Mouse (Mus musculus) myocyte (in vitro differentiated cells): ENCODE results near the gene Lilra6. TPM values are rescaled to one million over a fixed set of nuclear protein-coding genes. Genes with fewer than 3 reads are reported as not detected.
"Not testable (repeated sequence)": the region's sequence is repeated elsewhere in the genome, so short reads cannot be mapped to it uniquely, and the experiment has no call there.

Source experiments
- H3K27me3 ChIP-seq: one replicate; pipeline ENCODE4 v1.6.1; 2011; ENCODE audit not compliant: control insufficient read depth, insufficient read depth, insufficient read length
- H3K36me3 ChIP-seq: one replicate; pipeline ENCODE4 v1.6.1; 2011; ENCODE audit not compliant: control insufficient read depth, insufficient read depth
- H3K4me2 ChIP-seq: one replicate; pipeline ENCODE4 v1.6.1; 2011; ENCODE audit warnings: low read depth, control low read depth
- H3K4me3 ChIP-seq: one replicate; pipeline ENCODE4 v1.5.1; 2011; ENCODE audit warnings: mild to moderate bottlenecking, control low read depth, moderate library complexity
- H3K79me2 ChIP-seq: one replicate; pipeline ENCODE4 v1.6.1; 2011; ENCODE audit not compliant: control insufficient read depth, insufficient read depth
- H3ac ChIP-seq: one replicate; pipeline ENCODE4 v1.6.1; 2011; ENCODE audit not compliant: control insufficient read depth, insufficient read length
- CEBPB ChIP-seq: IDR thresholded peaks from 2 replicates; pipeline ENCODE4 v1.6.1; 2011; ENCODE audit warnings: mild to moderate bottlenecking, moderate library complexity; ENCODE audit not compliant: poor library complexity, insufficient read depth, severe bottlenecking
- E2F4 ChIP-seq: IDR thresholded peaks from one replicate; pipeline ENCODE4 v1.6.1; 2011; ENCODE audit warnings: mild to moderate bottlenecking, control low read depth, moderate library complexity; ENCODE audit not compliant: insufficient read depth
- MAX ChIP-seq: IDR thresholded peaks from one replicate; pipeline ENCODE4 v1.6.1; 2011; ENCODE audit warnings: low read depth, mild to moderate bottlenecking, control low read depth
- MYOD1 ChIP-seq, 3 experiments: IDR thresholded peaks; one replicate each; pipeline ENCODE4 v1.6.1; 2011; ENCODE audit warnings: control low read depth in 2 of 3, low read depth in 2 of 3, mild to moderate bottlenecking in 2 of 3, moderate library complexity in 1 of 3; ENCODE audit not compliant: insufficient read length in 2 of 3, control insufficient read depth in 1 of 3
- MYOG ChIP-seq, 3 experiments: IDR thresholded peaks; one replicate each; pipeline ENCODE4 v1.6.1; 2011; ENCODE audit warnings: control low read depth in 2 of 3, low read depth in 2 of 3, mild to moderate bottlenecking in 2 of 3; ENCODE audit not compliant: insufficient read length in 2 of 3, control insufficient read depth in 1 of 3, insufficient read depth in 1 of 3
- POLR2A ChIP-seq: IDR thresholded peaks from one replicate; pipeline ENCODE4 v1.6.1; 2011; ENCODE audit warnings: low read depth, mild to moderate bottlenecking, control low read depth, moderate library complexity; ENCODE audit not compliant: insufficient read length
- POLR2AphosphoS2 ChIP-seq: IDR thresholded peaks from one replicate; pipeline ENCODE4 v1.6.1; 2011; ENCODE audit warnings: low read depth, control low read depth; ENCODE audit not compliant: insufficient read length
- REST ChIP-seq: IDR thresholded peaks from one replicate; pipeline ENCODE4 v1.6.1; 2011; ENCODE audit warnings: mild to moderate bottlenecking, control low read depth, moderate library complexity; ENCODE audit not compliant: insufficient read depth, insufficient read length
- SRF ChIP-seq: IDR thresholded peaks from one replicate; pipeline ENCODE4 v1.6.1; 2011; ENCODE audit warnings: low read depth; ENCODE audit not compliant: control insufficient read depth, insufficient read length
- TCF12 ChIP-seq: IDR thresholded peaks from one replicate; pipeline ENCODE4 v1.6.1; 2011; ENCODE audit warnings: mild to moderate bottlenecking, control low read depth; ENCODE audit not compliant: poor library complexity, insufficient read depth, severe bottlenecking
- TCF3 ChIP-seq: IDR thresholded peaks from one replicate; pipeline ENCODE4 v1.6.1; 2011; ENCODE audit warnings: low read depth, control low read depth; ENCODE audit not compliant: insufficient read length
- USF1 ChIP-seq: IDR thresholded peaks from one replicate; pipeline ENCODE4 v1.6.1; 2011; ENCODE audit warnings: low read depth, mild to moderate bottlenecking, control low read depth, moderate library complexity
- polyA plus RNA-seq: library from polyadenylated mRNA; unstranded; fragments of >200 nt; fragmentation: generic; extraction: Trizol; gene quantifications from one replicate; pipeline ENCODE4 v1.2.1, GENCODE M21; 2012; ENCODE audit warnings: missing spikeins

Gene Lilra6
- polyA plus RNA-seq, 1 experiment = not detected

DNA sequence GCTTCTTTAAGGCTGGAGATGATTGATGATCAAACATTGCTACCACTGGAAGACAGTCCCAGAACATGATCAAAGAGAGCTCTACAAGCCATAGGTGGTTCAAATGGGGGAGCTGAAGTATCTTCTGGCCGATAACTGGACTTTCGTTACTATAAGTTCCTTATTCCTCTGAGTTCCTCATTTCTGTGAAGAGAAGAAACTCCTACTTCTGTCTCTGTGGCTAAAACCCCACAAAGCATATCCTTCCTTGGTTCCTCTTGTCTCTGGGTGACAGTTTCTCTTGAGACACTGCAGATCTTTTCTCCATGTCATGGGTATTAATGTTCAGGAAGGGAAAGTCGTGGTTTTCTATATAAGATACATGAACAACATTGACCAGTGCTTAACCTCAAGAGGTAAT is 25.6 kb upstream of the Lilra6 start:
- H3ac ChIP-seq = no peak overlapping the region
- H3K4me3 ChIP-seq = no peak overlapping the region
- no peak overlapping the region for H3K4me2 ChIP-seq
- no peaks in the 10 kb centered on the region for H3K36me3 ChIP-seq
- TF ChIP-seq POLR2A (no peak), MAX (no peak), USF1 (no peak), REST (no peak), TCF3 (no peak), POLR2AphosphoS2 (no peak), MYOD1 (IDR thresholded peaks at IDR 0.05; ENCODE audit: control insufficient read depth in 1 of 3, insufficient read length in 2 of 3, low read depth in 2 of 3) (no peak), TCF12 (no peak), SRF (no peak), CEBPB (no peak), MYOG (IDR thresholded peaks at IDR 0.05; ENCODE audit: control insufficient read depth in 1 of 3, insufficient read depth in 1 of 3, insufficient read length in 2 of 3, low read depth in 2 of 3) (no peak), E2F4 (no peak)
- H3K79me2 ChIP-seq = no peaks in the 10 kb centered on the region
- H3K27me3 ChIP-seq = no peaks in the 10 kb centered on the region

DNA sequence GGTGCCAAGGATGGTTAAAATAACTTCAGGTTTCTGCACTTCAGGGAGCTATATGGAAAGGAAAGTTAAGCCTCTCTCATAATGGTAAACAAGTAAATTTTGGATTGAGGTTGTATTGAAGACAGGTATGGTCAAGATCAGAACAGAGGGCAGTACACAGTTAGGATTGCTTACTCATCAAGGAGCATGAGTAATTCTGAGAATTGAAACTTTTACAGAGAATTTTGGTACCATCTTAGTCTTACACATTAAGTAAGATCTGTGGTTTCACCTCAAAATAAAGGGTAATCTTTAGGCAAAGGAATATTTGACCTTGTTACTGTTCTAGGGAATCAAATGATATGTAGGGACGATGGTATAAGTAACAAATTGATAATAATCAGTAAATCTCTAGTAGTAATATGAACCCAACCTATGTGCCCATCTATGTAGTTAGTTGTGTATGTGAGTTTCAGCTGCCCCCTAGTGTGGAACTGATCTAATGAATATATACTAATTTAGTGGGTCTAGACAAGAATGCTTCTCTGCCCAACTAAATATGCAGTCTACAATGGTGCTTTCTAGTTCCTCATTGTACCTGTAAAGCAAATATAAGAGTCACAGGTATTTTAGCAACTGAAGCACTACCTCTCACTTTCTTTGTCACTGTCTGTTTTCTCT is 24.7 kb upstream of the Lilra6 start:
- no peak for TF ChIP-seq REST
- no peak for TF ChIP-seq POLR2AphosphoS2
- no peak for TF ChIP-seq TCF12
- TF ChIP-seq POLR2A = no peak
- TF ChIP-seq TCF3 = no peak
- no peak for TF ChIP-seq MYOD1 (IDR thresholded peaks at IDR 0.05; ENCODE audit: control insufficient read depth in 1 of 3, insufficient read length in 2 of 3, low read depth in 2 of 3)
- no peak for TF ChIP-seq E2F4
- TF ChIP-seq CEBPB = no peak
- TF ChIP-seq SRF = no peak
- no peak for TF ChIP-seq MAX
- TF ChIP-seq MYOG (IDR thresholded peaks at IDR 0.05; ENCODE audit: control insufficient read depth in 1 of 3, insufficient read depth in 1 of 3, insufficient read length in 2 of 3, low read depth in 2 of 3) = no peak
- no peak for TF ChIP-seq USF1
- H3K36me3 ChIP-seq = no peaks in the 10 kb centered on the region

GRCm38 (mm10) chr7:3935473-3935872 is 20.2 kb upstream of the Lilra6 start:
- H3K79me2 ChIP-seq, H3K27me3 ChIP-seq, H3K4me2 ChIP-seq, H3K4me3 ChIP-seq, H3K36me3 ChIP-seq, H3ac ChIP-seq: not testable (repeated sequence)

More for the DNA sequence above, 24.7 kb upstream of the Lilra6 start:
- H3K27me3 ChIP-seq = no peaks in the 10 kb centered on the region
- no peak overlapping the region for H3ac ChIP-seq
- H3K4me3 ChIP-seq = no peak overlapping the region
- no peaks in the 10 kb centered on the region for H3K79me2 ChIP-seq
- no peak overlapping the region for H3K4me2 ChIP-seq

GRCm38 (mm10) chr7:3903704-3904103 is 11.6 kb downstream of the Lilra6 start:
- no peaks in the 10 kb centered on the region for H3K36me3 ChIP-seq
- no peaks in the 10 kb centered on the region for H3K79me2 ChIP-seq
- H3K4me2 ChIP-seq = no peak overlapping the region
- H3ac ChIP-seq = no peak overlapping the region
- no peaks in the 10 kb centered on the region for H3K27me3 ChIP-seq
- TF ChIP-seq POLR2AphosphoS2 = no peak
- no peak for TF ChIP-seq CEBPB
- TF ChIP-seq REST = no peak
- no peak for TF ChIP-seq MYOD1 (IDR thresholded peaks at IDR 0.05; ENCODE audit: control insufficient read depth in 1 of 3, insufficient read length in 2 of 3, low read depth in 2 of 3)
- no peak for TF ChIP-seq MYOG (IDR thresholded peaks at IDR 0.05; ENCODE audit: control insufficient read depth in 1 of 3, insufficient read depth in 1 of 3, insufficient read length in 2 of 3, low read depth in 2 of 3)
- no peak for TF ChIP-seq E2F4
- no peak for TF ChIP-seq SRF
- TF ChIP-seq TCF3 = no peak
- no peak for TF ChIP-seq TCF12
- TF ChIP-seq MAX = no peak
- H3K4me3 ChIP-seq = no peak overlapping the region

- not testable (repeated sequence) for H3K4me2 ChIP-seq, H3K27me3 ChIP-seq, H3ac ChIP-seq, H3K4me3 ChIP-seq, H3K36me3 ChIP-seq, H3K79me2 ChIP-seq
These were observed 17.2 kb downstream of the Lilra6 start, which contains the start of gene Gm14548 for GRCm38 (mm10) chr7:3898036-3898590. TSS of gene Gm14548 (minus strand) at chr7:3898120.

- H3K36me3 ChIP-seq, H3K79me2 ChIP-seq, H3ac ChIP-seq, H3K4me3 ChIP-seq, H3K27me3 ChIP-seq, H3K4me2 ChIP-seq: not testable (repeated sequence)
These were observed 40.3 kb downstream of the Lilra6 start for GRCm38 (mm10) chr7:3875032-3875431.

Other genes starting within 250 kb of the Lilra6 start
- gene Leng1, start 249.7 kb downstream of the Lilra6 start, polyA plus RNA-seq = 9.5 TPM
- 1.2 TPM for gene Tmc4, start 237.9 kb downstream of the Lilra6 start, polyA plus RNA-seq
- 93.9 TPM for gene Tsen34, start 222.6 kb downstream of the Lilra6 start, polyA plus RNA-seq
- 29.9 TPM for gene Mboat7, start 222.0 kb downstream of the Lilra6 start, polyA plus RNA-seq
- 2,199 TPM for gene Rps9, start 211.5 kb downstream of the Lilra6 start, polyA plus RNA-seq
- gene Pirb, start 195.1 kb downstream of the Lilra6 start, polyA plus RNA-seq = 0.01 TPM
- not detected for gene Gm15448, start 89.8 kb downstream of the Lilra6 start, polyA plus RNA-seq
- not detected for gene Pira2, start 70.5 kb downstream of the Lilra6 start, polyA plus RNA-seq
- not detected for gene Gm14548, start 17.4 kb downstream of the Lilra6 start, polyA plus RNA-seq
- gene Lair1, start 147.7 kb upstream of the Lilra6 start, polyA plus RNA-seq = not detected
- gene Ttyh1, start 203.9 kb upstream of the Lilra6 start, polyA plus RNA-seq = 0.10 TPM
- 33.3 TPM for gene Leng8, start 221.5 kb upstream of the Lilra6 start, polyA plus RNA-seq
- gene Leng9, start 234.9 kb upstream of the Lilra6 start, polyA plus RNA-seq = 3.2 TPM
- 26.5 TPM for gene Cdc42ep5, start 249.4 kb upstream of the Lilra6 start, polyA plus RNA-seq